Mouse (Mus musculus) retina, adult 2 months (tissue): ENCODE measurements at regions not wholly inside any gene's neighbourhood (a gene's known extent, or its start where the extent isn't known, plus 50 kb on each side); places are given as distances from the start of the nearest gene placed in this dataset.
A peak's percentile ranks its signal among the peaks of the same experiment; 100 is the strongest.

Source experiments
- DNase-seq: peaks from one replicate; pipeline ENCODE4 v3.0.0-alpha.2; 2012; ENCODE audit warnings: low read depth, low spot score

DNA sequence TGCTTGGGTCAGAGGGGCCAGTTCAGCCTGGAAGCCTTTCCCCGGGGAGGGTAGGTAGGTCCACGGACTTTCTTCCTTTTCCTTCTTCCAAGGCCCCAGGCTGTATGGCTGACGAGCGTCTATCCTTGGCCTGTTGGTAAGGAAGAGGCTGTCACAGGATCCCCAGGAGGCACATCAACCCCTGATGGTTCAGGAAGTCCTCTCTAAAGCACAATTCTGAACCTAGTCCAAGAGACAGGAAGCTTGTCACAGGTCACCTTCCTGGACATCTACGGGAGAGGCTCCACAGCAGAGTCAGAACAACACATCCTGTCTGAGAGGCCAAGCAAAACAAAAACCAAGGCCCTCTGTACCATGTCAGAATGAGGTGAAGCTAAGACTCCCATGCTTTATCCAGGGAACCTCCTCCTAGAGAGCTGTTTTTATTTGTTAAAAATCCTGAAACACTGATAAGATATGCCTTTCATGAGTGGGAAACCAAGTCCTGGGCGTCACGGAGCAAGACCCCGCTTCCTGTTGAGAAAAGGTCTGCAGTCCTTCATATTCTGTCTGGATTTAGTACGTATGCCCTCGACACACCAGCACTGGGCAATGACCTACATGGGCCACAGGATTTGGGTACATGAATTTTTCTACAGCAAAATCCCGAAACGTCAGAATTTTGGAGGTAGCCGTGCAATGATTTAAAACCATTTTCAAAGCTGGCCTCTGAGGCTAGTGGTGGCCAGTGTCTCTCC, 52.0 kb upstream of the Snrk start:
- no peak for DNase-seq

DNA sequence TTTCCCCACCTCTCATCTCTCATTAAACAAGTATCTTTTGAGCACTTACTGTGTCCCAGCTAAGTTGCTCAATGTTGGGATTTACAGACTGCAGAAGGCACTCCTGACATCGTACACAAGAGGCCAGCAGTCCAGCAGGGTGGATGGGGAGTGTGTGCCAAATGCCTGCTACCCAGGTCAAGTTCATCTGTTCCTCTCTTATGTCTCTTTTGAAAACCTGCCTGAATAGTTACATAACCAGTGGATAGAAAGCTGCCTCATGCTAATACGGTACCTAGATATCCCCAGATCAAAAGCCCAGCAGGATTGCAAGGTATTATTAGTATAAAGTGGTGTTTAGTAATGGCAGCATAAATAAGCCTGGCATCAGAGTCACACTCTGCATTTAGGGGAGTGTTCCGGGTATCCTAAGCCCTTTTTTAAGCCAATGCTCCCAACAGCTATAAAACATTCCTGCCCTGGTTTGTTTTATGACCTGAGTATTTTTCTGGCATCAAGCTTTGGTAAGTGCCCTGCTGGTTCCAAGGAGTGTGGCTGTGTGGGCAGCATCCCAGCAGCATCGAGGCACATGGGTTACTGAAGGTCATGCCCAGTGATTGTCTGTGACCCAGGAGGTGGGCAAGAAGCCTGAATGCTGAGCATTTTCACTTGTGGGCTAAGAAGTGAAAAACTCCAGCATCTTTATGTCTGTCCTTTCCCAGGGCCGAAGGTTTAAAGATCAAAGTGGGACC, 59.1 kb upstream of the Pomgnt2 start:
- DNase-seq: no peak

DNA sequence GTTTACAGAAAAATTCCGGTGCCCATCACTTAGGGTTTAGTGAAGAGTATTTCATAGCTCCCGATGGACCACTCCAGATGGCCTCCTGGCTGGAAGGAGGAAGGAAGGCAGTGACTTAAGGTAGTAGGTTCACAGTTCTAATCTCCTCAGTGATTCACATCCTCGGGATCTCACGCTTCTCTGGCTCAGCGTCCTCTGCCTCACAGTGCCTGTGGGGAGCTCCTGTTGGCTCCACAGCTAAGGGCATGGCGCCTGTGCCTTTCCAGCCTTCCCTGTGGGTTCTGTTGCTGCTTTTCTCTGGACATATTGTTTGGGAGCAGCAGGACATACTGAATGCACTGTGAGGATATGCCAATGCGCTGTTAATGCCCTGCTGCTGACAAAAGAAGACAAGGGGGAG, 54.8 kb upstream of the Pomgnt2 start:
- DNase-seq: no peak

DNA sequence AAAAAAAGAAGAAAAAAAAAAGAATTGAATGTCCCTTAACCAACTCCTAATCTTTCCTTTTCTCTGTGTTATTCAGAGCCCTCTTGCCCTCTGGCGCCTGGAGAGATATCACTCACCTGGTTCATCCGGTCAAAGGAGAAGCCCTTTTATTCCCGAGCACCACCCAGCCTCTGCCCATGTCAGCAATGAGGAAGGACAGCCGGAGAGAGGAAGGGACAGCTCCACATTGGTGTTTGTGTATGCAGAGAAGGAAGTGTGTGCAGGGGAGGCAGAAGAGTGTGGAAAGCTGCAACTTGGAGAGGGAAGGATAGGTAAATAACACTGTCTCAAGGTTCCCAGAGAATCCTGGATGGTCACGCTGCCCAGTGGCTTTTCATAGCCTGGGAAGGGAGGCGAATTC, 54.2 kb upstream of the Pomgnt2 start:
- DNase-seq: no peak

DNA sequence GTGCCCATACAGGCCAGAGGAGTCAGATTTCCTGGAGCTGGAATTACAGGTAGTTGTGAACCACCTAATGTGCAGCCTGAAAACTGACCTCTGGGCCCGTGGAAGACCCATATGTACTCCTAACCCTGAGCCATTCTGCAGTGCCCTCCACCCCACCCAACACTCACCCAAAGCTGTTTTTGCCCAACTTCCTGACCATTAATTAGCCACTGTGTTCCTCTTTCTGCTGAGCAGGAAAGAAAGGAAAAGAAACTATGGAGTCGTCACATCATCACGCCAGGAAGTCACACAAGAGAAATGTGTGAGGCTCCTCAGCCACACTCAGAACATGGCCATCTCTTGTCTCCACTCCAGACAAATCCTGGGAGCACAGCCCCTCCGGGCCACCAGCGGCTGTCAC, 52.1 kb upstream of the Pomgnt2 start:
- no peak for DNase-seq

DNA sequence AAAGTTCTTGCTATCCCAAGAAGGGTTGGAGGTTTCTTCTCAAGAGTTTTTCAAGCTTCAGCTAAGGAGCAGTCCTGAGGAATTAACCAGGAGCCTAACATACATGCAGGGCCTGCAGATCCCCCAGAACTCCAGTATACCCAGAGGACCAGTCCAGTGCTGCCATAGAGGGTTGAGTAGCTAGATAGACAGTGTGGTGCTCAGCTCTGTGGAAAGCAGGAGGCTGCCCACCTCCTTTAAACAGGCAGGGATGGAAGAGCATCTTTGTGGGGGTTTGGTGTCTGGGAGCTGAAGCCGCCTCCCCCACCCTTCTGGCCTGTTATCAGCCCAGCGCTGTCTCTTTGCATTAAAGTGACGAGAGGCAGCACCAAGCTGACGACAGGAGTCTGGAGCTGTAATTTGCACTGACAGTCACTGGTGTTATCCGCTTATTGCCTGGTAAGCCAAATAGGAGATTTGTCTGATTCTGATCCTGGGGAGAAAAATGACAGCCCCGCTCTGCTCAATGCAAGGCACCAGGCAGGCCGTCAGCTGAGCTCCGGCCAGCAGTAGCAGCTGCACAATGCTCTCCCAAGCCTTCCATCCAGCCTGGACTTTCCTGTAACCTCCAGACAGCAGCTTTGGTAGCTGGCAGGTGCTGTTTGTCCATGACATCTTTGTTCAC, 51.2 kb upstream of the Pomgnt2 start:
- DNase-seq: peak; percentile 91
